Mouse (Mus musculus): ENCODE results near the gene Grpr.
A peak's percentile ranks its signal among the peaks of the same experiment; 100 is the strongest.

Gene Grpr

DNA sequence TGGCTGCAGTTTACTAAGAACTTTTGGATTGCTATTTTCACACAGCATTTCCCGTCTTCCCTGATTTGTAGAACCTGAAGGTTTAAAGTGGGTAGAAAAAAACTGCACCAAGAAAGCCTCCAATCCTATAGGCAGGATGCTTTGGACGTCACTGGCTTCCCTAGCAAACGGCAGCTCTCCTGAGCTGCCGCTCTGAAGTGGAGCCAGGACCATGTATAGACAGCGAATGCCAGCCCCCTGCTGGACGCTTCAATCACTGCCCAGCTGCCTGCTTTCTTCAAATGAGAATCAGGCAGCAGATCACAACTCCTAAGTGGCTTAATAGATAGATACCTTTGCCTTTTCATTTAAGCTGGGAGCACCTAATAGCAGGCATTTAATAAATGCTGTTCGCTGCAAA lies at the start of gene Grpr:
Gene Grpr, minus strand, starts transcription at position 12 of the 400 bp plus-strand sequence.
- peak; percentile 54 for DNase-seq (ENCODE audit: low read depth, low spot score)

DNA sequence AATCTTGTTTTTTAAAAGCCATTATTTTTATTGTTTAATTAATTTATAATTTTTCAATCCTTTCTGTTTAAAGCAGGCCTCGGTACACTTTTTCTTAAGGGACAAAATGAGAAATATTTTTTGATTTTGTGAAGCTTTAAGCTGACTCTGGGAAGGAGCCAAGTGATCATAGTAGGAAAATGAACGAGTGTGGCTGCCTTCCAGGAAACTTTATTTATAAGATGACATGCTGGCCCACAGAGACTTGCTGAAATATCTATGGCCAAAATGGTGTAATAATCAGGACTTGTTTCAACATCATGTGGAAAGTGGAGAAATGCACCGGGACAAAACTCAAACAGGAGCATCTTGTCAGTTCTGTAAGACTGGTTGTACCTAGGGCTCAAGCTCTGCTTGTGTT lies 11.0 kb upstream of the Grpr start:
- no peak for DNase-seq (ENCODE audit: low read depth, low spot score)

DNA sequence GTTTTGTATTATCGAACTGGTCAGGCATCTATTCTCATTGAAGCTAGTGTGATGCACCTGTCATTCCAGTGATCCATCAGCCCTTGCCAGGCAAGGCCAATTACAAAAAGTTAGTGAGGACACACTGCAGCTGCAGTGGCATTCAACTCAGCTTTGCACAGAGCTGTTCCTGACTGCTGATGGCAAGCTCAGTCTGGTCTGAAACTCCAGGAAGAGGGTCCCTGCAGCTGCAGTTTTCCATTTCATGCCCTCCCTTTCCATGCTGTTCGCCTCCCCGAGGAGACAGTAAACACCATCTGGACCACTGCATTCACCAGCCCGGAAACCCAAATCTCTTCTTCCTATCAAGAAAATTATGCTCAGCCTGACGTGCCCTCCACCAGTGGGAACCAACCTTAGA lies 2.4 kb downstream of the Grpr start:
- no peak for DNase-seq (ENCODE audit: low read depth, low spot score)

DNA sequence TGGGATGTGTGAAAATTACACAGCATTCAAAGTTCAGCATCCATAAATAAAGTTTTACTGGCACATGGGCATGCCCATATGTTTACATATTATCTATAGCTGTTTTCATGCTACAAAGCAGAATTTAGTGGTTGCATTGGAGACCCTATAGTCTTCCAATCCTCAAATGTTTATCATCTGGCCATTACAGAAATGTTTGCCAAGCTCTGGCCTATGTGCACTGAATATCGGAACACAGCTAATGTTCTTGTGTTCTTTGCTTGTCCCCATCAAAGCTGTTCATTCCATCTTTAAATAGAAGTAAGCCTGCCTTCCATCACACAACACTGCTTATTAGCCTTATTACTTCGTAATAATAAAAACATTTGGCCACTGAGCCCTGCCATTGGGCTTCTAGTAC lies 16.6 kb downstream of the Grpr start:
- no peak for DNase-seq (ENCODE audit: low read depth, low spot score)

DNA sequence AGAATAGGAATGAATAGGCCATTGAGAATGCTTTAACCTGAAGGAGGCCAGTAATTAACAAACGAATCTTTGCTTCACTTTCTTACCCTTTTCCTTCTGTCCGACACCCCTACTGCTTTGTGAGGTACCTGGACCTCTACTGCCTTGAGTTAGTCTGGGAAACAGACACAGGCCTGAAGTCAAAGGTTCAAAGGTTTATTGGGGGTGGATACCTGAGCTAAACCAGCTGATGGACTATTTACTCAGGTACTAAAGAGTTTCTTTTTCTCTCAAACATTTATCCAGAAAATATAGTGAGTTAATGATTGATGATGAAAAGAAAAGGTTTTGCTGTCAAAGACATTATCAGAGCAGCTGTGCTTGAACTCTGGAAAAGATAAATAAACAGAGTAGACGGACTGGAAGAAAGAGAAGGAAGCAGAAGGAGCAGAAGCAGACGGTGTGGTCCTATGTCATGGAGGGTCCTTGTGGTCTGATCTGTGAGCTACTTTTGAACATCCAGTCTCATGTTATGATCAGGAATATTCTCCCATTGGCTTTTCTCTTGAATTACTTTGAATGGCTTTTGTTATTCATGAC lies 30.4 kb downstream of the Grpr start:
- DNase-seq (ENCODE audit: low read depth, low spot score) = no peak

DNA sequence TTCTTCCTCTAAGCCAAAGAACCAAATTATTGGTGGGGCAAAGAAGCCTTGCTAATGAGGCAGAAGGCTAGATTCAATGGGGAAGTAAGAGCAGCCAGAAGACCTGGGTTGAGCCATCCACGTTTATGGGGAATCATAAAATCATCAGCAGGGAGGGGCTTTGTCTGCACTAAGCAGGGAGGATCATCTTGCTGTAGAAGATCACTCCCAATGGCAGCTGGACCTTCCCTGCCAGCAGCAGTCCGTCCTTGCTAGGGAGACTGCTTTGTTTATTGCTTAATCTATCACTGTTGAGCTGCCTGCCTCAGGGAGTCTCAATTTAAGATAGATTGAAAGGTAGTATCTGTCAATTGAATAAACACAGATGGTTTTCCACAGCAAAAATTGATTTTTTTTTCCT lies 37.7 kb downstream of the Grpr start:
- DNase-seq (ENCODE audit: low read depth, low spot score) = no peak

DNA sequence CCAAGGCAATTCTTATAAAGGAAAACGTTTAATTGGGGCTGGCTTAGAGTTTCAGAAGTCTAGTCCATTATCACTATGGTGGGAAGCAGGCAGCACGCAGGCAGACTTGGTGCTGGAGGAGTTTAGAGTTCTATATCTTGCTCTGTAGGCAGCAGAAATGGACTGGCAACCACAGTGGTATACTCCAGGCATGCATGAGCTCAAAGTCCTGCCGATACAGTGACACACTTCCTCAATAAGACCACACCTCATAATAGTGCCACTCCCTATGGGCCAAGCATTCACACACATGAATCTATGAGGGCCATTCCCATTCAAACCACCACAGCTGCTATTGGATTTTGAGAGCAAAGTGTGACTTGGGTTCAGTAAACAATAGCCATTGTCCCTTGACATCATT lies 47.4 kb downstream of the Grpr start:
- no peak for DNase-seq (ENCODE audit: low read depth, low spot score)

All from forelimb bud, embryonic 11.5 days (tissue).